Mouse (Mus musculus) stomach, postnatal 0 days (tissue): ENCODE results near the gene Cul9.
"Not testable (repeated sequence)": the region's sequence is repeated elsewhere in the genome, so short reads cannot be mapped to it uniquely, and the experiment has no call there.

Experiments used
- CTCF ChIP-seq: IDR thresholded peaks from 2 replicates; pipeline ENCODE4 v1.5.1; 2016; ENCODE audit warnings: antibody characterized with exemption, low read depth, mild to moderate bottlenecking, moderate library complexity
- EP300 ChIP-seq: optimal IDR thresholded peaks from 2 replicates; pipeline ENCODE3; 2016; ENCODE audit warnings: antibody characterized with exemption

DNA sequence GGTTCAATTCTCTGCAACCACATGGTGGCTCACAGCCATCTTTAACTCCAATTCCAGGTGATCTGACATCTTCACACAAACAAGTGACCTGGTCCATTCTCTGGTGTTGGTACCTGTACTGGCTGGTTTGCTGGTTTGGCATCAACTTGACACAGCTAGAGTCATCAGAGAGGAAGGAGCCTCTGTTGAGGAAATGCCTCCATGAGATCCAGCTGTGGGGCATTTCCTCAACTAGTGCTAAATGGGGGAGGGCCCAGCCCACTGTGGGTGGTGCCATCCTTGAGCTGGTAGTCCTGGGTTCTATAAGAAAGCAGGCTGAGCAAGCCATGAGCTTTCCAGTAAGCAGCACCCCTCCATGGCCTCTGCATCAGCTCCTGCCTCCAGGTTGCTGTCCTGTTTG lies 11.1 kb upstream of the Cul9 start:
- TF ChIP-seq CTCF, EP300: not testable (repeated sequence)
